Mouse (Mus musculus): ENCODE measurements at regions not wholly inside any gene's neighbourhood (a gene's known extent, or its start where the extent isn't known, plus 50 kb on each side); places are given as distances from the start of the nearest gene placed in this dataset.

DNA sequence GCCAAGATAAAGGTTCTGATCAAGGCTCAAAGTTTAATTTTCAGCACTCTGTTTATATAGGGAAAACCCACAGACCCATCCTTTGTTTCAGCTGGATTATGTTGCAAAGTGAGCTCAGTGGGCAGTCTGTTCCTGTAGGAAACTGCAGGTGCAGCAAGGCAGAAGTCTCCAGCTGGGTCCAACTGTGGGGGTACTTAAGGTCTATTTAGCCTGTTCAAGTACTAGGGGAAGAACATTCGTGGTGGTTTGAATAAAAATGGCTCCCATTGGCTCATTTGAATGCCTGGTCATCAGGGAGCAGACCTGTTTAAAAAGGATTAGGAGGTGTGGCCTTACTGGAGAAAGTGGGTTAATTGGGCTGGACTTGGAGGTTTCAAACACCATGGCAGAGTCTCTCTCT, 106.3 kb downstream of the 2410131K14Rik start:
- no peaks in the 10 kb centered on the region for H3K36me3 ChIP-seq (ENCODE audit: control insufficient read depth)
- no peak for TF ChIP-seq TAL1 (IDR thresholded peaks at IDR 0.05; ENCODE audit: low read length)
- TF ChIP-seq GATA1 (IDR thresholded peaks at IDR 0.05; ENCODE audit: low read length) = no peak
- H3K27me3 ChIP-seq (ENCODE audit: control insufficient read depth) = no peaks in the 10 kb centered on the region
- no peak overlapping the region for H3K4me3 ChIP-seq (replicated peaks)
- peaks cover 2% of the 10 kb centered on the region; the same call in 1 of the 2 replicates for H3K4me1 ChIP-seq (ENCODE audit: control insufficient read depth)
- H3K9me3 ChIP-seq (ENCODE audit: control insufficient read depth, low read length) = peaks cover 3% of the 10 kb centered on the region; the same call in 1 of the 2 replicates

DNA sequence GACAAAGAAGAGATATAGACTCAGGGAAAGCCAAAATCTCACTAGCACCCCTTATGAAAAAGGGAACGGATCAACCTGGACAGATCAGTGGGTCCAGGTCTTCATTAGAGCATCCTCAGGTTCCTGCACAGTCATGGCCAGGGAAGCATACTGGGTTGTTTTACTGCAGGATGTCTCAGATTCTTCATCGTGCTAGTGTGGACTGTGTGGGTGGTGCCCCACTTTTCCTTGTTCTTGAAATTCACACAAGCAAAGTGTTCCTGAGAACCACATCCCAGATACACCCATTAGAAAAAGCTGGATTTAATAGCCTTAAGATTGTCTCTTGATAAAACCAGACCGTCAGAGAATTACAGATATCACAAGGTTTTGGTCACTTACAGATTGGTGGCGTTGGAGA, 107.1 kb downstream of the 2410131K14Rik start:
- H3K36me3 ChIP-seq (ENCODE audit: control insufficient read depth) = no peaks in the 10 kb centered on the region
- H3K27me3 ChIP-seq (ENCODE audit: control insufficient read depth) = no peaks in the 10 kb centered on the region
- peaks cover 3% of the 10 kb centered on the region; the same call in 1 of the 2 replicates for H3K9me3 ChIP-seq (ENCODE audit: control insufficient read depth, low read length)
- H3K4me3 ChIP-seq (replicated peaks) = no peak overlapping the region
- no peak for TF ChIP-seq TAL1 (IDR thresholded peaks at IDR 0.05; ENCODE audit: low read length)
- TF ChIP-seq GATA1 (IDR thresholded peaks at IDR 0.05; ENCODE audit: low read length) = no peak
- peaks cover 2% of the 10 kb centered on the region; the same call in 1 of the 2 replicates for H3K4me1 ChIP-seq (ENCODE audit: control insufficient read depth)

DNA sequence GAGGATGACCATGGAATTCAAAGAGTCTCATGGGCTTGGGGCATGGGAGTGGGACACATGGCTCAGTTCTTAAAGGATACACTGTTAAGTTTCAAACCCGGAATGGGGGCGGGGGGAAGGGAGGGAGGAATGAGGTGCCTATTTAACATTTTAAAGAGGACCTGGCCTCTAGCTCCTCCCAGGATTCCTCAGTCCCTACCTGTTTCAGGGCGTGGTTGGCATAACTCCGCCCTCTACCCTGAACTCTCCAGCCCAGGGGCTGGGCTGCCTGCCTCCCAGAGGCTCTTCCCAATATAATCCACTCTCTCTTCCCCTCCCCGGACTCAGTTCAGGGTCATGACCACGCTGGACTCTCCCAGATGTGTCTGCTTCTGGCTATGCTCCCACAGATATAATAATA, 108.0 kb downstream of the 2410131K14Rik start:
- H3K27me3 ChIP-seq (ENCODE audit: control insufficient read depth) = no peaks in the 10 kb centered on the region
- no peaks in the 10 kb centered on the region for H3K36me3 ChIP-seq (ENCODE audit: control insufficient read depth)
- TF ChIP-seq GATA1 (IDR thresholded peaks at IDR 0.05; ENCODE audit: low read length) (no peak), TAL1 (IDR thresholded peaks at IDR 0.05; ENCODE audit: low read length) (no peak)
- H3K4me1 ChIP-seq (ENCODE audit: control insufficient read depth) = peaks cover 2% of the 10 kb centered on the region; the same call in 1 of the 2 replicates
- peaks cover 3% of the 10 kb centered on the region; the same call in 1 of the 2 replicates for H3K9me3 ChIP-seq (ENCODE audit: control insufficient read depth, low read length)
- H3K4me3 ChIP-seq (replicated peaks) = no peak overlapping the region

DNA sequence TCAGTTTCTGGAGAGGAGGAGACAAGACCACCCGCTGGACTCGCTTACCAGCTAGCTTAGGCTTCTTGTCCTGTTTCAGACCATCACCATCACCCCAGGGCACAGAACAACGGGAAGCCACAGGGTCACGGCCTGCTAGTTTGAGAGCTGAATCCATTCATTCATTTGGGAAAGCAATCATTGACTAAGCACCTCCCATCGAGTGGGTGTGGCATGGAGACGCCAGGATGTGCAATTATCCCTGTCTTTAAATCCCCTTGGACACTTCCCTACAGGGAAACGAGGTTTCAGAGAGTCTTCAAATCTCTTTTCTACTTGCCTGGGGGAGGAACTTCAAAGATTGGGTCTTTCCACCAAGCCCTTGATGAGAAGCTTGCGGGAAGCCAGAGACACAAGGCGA, 108.7 kb downstream of the 2410131K14Rik start:
- H3K4me3 ChIP-seq (replicated peaks) = no peak overlapping the region
- H3K36me3 ChIP-seq (ENCODE audit: control insufficient read depth) = no peaks in the 10 kb centered on the region
- H3K9me3 ChIP-seq (ENCODE audit: control insufficient read depth, low read length) = peaks cover 3% of the 10 kb centered on the region; the same call in 1 of the 2 replicates
- H3K27me3 ChIP-seq (ENCODE audit: control insufficient read depth) = peaks cover 6% of the 10 kb centered on the region
- TF ChIP-seq TAL1 (IDR thresholded peaks at IDR 0.05; ENCODE audit: low read length) (no peak), GATA1 (IDR thresholded peaks at IDR 0.05; ENCODE audit: low read length) (no peak)
- H3K4me1 ChIP-seq (ENCODE audit: control insufficient read depth) = peaks cover 2% of the 10 kb centered on the region; the same call in 1 of the 2 replicates

DNA sequence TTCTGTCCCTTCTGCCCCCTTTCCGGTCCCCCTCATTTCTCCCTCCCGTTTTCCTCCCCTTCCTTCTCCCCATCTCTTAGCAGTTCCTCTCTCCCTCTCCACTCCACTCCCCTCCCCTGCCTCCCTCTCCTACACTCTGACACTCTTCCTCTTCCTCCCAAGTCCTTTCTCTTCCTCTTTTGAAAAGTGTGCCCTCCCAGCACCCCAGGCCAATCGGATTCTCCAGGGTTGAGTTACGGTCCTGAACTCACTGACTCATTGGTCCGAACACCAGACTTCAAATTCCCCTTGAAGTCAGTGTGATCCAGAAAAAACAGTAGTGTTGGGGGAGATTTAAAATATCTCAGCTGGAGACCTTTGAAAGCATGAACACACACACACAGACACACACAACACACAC, 109.1 kb downstream of the 2410131K14Rik start:
- Histone ChIP-seq H3K4me3 (replicated peaks) (no peak overlapping the region), H3K36me3 (ENCODE audit: control insufficient read depth) (no peaks in the 10 kb centered on the region), H3K4me1 (ENCODE audit: control insufficient read depth) (peaks cover 2% of the 10 kb centered on the region; the same call in 1 of the 2 replicates), H3K27me3 (ENCODE audit: control insufficient read depth) (peaks cover 10% of the 10 kb centered on the region), H3K9me3 (ENCODE audit: control insufficient read depth, low read length) (peaks cover 3% of the 10 kb centered on the region; the same call in 1 of the 2 replicates)
- TF ChIP-seq TAL1 (IDR thresholded peaks at IDR 0.05; ENCODE audit: low read length) = no peak
- no peak for TF ChIP-seq GATA1 (IDR thresholded peaks at IDR 0.05; ENCODE audit: low read length)

DNA sequence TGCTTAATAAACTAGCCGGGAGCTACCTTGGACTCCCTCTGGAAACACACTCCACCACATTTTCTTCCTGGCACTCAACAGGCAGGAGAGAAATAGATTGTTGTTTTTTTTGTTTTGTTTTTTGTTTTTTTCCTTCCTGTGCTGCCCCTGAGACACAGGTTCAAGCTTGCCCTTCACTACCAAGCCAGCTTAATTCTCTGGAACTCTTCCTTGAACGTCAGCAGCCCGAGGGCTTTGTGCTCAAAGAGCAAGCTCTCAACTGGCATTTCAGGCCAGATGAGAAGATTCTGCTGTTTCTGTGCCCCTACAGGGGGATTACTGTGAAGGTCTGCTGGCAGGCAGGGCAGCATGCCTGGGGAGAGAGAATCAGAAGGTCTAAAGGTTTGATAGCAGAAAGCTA, 109.8 kb downstream of the 2410131K14Rik start:
- Histone ChIP-seq H3K36me3 (ENCODE audit: control insufficient read depth) (no peaks in the 10 kb centered on the region), H3K4me3 (replicated peaks) (no peak overlapping the region), H3K27me3 (ENCODE audit: control insufficient read depth) (peaks cover 16% of the 10 kb centered on the region), H3K4me1 (ENCODE audit: control insufficient read depth) (peaks cover 2% of the 10 kb centered on the region; the same call in 1 of the 2 replicates), H3K9me3 (ENCODE audit: control insufficient read depth, low read length) (peaks cover 3% of the 10 kb centered on the region; the same call in 1 of the 2 replicates)
- no peak for TF ChIP-seq TAL1 (IDR thresholded peaks at IDR 0.05; ENCODE audit: low read length)
- TF ChIP-seq GATA1 (IDR thresholded peaks at IDR 0.05; ENCODE audit: low read length) = no peak

DNA sequence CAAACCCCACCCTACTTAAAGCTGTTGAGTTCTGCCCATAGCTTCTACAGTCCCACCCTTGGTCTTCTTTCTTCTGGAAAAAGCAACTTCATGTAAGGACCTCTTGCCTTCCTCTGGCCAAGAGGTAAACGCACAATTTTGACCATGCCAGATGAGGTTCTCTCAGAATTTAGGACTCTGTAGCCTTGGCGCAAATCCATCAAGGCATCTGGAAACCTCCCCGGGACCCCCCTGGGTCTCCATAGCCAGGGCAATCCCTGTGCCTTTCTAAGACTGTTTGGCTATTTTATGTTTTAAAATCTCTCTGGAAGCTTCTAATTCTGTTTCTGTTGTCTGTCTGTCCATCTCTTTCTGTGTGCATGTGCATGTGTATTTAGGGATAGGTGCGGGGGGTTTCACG, 110.3 kb downstream of the 2410131K14Rik start:
- Histone ChIP-seq H3K9me3 (ENCODE audit: control insufficient read depth, low read length) (peaks cover 3% of the 10 kb centered on the region; the same call in 1 of the 2 replicates), H3K27me3 (ENCODE audit: control insufficient read depth) (peaks cover 20% of the 10 kb centered on the region), H3K36me3 (ENCODE audit: control insufficient read depth) (no peaks in the 10 kb centered on the region), H3K4me3 (replicated peaks) (no peak overlapping the region), H3K4me1 (ENCODE audit: control insufficient read depth) (peaks cover 2% of the 10 kb centered on the region; the same call in 1 of the 2 replicates)
- no peak for TF ChIP-seq GATA1 (IDR thresholded peaks at IDR 0.05; ENCODE audit: low read length)
- TF ChIP-seq TAL1 (IDR thresholded peaks at IDR 0.05; ENCODE audit: low read length) = no peak

DNA sequence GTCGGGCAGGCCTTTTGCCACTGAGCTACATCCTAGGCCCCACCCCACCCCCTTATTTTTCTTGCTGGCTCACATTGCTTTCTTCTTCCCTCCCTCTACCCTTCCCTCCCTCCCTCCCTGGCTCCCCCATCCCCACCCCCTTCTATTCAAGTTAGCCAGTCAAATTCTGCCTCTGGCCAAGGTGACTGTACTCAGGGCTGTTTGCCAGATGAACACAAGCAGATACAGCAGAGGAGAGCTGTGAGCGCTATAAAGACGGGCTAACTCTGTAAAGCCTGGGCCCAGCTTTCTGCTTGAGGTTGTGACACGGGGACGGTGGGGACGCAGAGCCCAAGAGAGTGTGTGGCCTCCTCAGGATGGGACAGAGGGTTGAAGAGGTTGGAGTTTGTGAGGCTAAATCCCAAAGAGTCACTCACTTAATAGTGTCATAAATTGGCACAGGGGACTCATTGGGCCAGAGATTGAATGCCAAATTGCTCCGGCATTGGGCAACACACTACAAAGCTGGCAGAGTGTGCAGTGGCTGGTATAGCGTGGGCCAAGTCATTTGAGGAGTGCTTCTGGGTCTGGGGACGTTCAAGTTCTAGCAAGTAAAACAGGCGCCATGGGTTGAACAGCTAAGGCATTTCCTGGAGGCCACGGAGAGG, 110.8 kb downstream of the 2410131K14Rik start:
- H3K4me1 ChIP-seq (ENCODE audit: control insufficient read depth) = peaks cover 2% of the 10 kb centered on the region; the same call in 1 of the 2 replicates
- TF ChIP-seq TAL1 (IDR thresholded peaks at IDR 0.05; ENCODE audit: low read length) (no peak), GATA1 (IDR thresholded peaks at IDR 0.05; ENCODE audit: low read length) (no peak)
- no peaks in the 10 kb centered on the region for H3K36me3 ChIP-seq (ENCODE audit: control insufficient read depth)
- no peak overlapping the region for H3K4me3 ChIP-seq (replicated peaks)
- H3K27me3 ChIP-seq (ENCODE audit: control insufficient read depth) = peaks cover 25% of the 10 kb centered on the region
- H3K9me3 ChIP-seq (ENCODE audit: control insufficient read depth, low read length) = peaks cover 3% of the 10 kb centered on the region; the same call in 1 of the 2 replicates

DNA sequence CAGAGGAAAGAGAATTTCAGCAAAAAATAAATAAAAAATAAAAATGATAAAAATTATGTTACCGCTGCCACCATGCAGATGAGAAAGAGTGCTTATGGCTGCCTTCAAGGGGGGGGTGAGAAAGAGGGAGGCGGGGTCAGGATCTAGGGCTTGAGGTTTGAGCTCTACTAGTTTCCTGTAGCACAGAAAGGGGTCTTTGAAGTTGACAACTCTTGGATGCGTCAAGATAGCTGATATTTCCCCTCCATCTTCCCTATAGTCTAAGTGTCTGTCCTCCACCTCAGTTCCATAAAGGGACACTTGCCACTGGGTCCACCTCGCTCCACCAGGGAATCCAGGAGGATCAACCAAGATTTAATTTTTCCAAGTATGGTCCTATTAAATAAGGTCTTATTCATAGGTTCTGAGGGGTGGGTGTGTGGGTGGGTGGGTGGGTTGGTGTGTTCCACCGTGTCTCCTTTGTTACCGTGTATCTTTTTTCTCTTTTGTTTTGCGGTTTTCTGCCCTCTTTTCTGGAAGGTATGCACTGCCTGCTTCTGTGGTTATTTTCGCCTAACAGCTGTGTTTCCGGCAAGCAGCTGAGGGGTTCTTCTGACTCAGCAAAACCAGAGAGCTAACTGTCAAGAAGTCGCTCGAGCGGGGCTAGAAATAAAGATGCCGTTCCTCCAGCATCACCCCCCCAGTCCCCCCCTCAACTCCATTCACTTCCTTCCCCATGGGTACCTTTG, 114.8 kb downstream of the 2410131K14Rik start:
- peaks cover 2% of the 10 kb centered on the region; the same call in 1 of the 2 replicates for H3K4me1 ChIP-seq (ENCODE audit: control insufficient read depth)
- H3K36me3 ChIP-seq (ENCODE audit: control insufficient read depth) = no peaks in the 10 kb centered on the region
- H3K9me3 ChIP-seq (ENCODE audit: control insufficient read depth, low read length) = no peaks in the 10 kb centered on the region
- no peak for TF ChIP-seq GATA1 (IDR thresholded peaks at IDR 0.05; ENCODE audit: low read length)
- TF ChIP-seq TAL1 (IDR thresholded peaks at IDR 0.05; ENCODE audit: low read length) = no peak
- H3K27me3 ChIP-seq (ENCODE audit: control insufficient read depth) = peaks cover 50% of the 10 kb centered on the region
- H3K4me3 ChIP-seq (replicated peaks) = no peak overlapping the region

Data from erythroblast, embryonic 14.5 days (primary cell).